Mouse (Mus musculus) forebrain, embryonic 11.5 days (tissue): ENCODE results near the gene Odf2. TPM values are rescaled to one million over a fixed set of nuclear protein-coding genes. Genes with fewer than 3 reads are reported as not detected.
A peak's percentile ranks its signal among the peaks of the same experiment; 100 is the strongest.

Source experiments
- ATAC-seq: fragments of 200-750 bp; cut with Nextera tagmentation; replicated peaks from 2 replicates; pipeline ENCODE4 v1.8.0; 2017; ENCODE audit warnings: moderate TSS enrichment; ENCODE audit not compliant: low FRiP score
- DNase-seq: peaks from one replicate; pipeline ENCODE4 v3.0.0-alpha.2; 2017; ENCODE audit warnings: low spot score
- H3K27ac ChIP-seq: fragments of 300-500 bp; sonication (generic); 2 replicates; pipeline ENCODE4 v1.5.1; 2014; ENCODE audit warnings: low read depth, low read length
- H3K27me3 ChIP-seq: fragments of 300-500 bp; sonication (generic); 2 replicates; pipeline ENCODE4 v1.6.1; 2014; ENCODE audit warnings: mild to moderate bottlenecking, low read length, mixed read lengths; ENCODE audit not compliant: control insufficient read depth, insufficient read depth
- H3K36me3 ChIP-seq: fragments of 300-500 bp; sonication (generic); 2 replicates; pipeline ENCODE4 v1.6.1; 2014; ENCODE audit warnings: mild to moderate bottlenecking, low read length, moderate library complexity, mixed read lengths; ENCODE audit not compliant: control insufficient read depth, insufficient read depth
- H3K4me1 ChIP-seq: fragments of 300-500 bp; sonication (generic); replicated peaks from 2 replicates; pipeline ENCODE4 v1.6.1; 2014; ENCODE audit warnings: low read length, mixed read lengths; ENCODE audit not compliant: control insufficient read depth, insufficient read depth
- H3K4me2 ChIP-seq: fragments of 300-500 bp; sonication (generic); 2 replicates; pipeline ENCODE4 v1.6.1; 2014; ENCODE audit warnings: low read depth, mild to moderate bottlenecking, low read length, moderate library complexity, mixed read lengths; ENCODE audit not compliant: severe bottlenecking
- H3K4me3 ChIP-seq: fragments of 300-500 bp; sonication (generic); 2 replicates; pipeline ENCODE4 v1.5.1; 2014; ENCODE audit warnings: low read depth, low read length
- H3K9ac ChIP-seq: fragments of 300-500 bp; sonication (generic); 2 replicates; pipeline ENCODE4 v1.6.1; 2014; ENCODE audit warnings: low read length
- H3K9me3 ChIP-seq: fragments of 300-500 bp; sonication (generic); 2 replicates; pipeline ENCODE4 v1.6.1; 2016; ENCODE audit warnings: low read length, mixed read lengths; ENCODE audit not compliant: control insufficient read depth
- WGBS: fragments of 180-500 bp; shearing (Covaris S2); extraction: QIAGEN DNeasy Blood & Tissue Kit; methylation state at CpG from one replicate; pipeline ENCODE4 v1.1.7; 2014; 5-methylcytosine and 5-hydroxymethylcytosine counted together
- polyA plus RNA-seq: library from polyadenylated mRNA; unstranded; fragments of >200 nt; fragmentation: Nextera tagmentation; extraction: Ambion mirVana; gene quantifications from 2 replicates; pipeline ENCODE4 v1.2.1, GENCODE M21; 2014

The Odf2 gene
- polyA plus RNA-seq, 1 experiment from 2014 or later, result 132 TPM

- ATAC-seq (no peak), DNase-seq (no peak)
- no peaks in the 10 kb centered on the region for H3K9me3 ChIP-seq
- H3K4me1 ChIP-seq, result peaks cover 12% of the 10 kb centered on the region
- H3K4me2 ChIP-seq, result no peak overlapping the region
- H3K27ac ChIP-seq, result no peak overlapping the region
- WGBS, result 73% methylated on average over 8 of the region's 8 CpGs
- H3K36me3 ChIP-seq, result no peaks in the 10 kb centered on the region
- no peak overlapping the region for H3K9ac ChIP-seq
- H3K27me3 ChIP-seq, result peaks cover 45% of the 10 kb centered on the region
- H3K4me3 ChIP-seq, result no peak overlapping the region
These were observed 40.0 kb upstream of the Odf2 start for GRCm38 (mm10) chr2:29849041-29849440.

GRCm38 (mm10) chr2:29849841-29850480 lies 39.1 kb upstream of the Odf2 start:
- no peak for ATAC-seq
- Histone ChIP-seq H3K27me3 (peaks cover 36% of the 10 kb centered on the region), H3K4me3 (no peak overlapping the region)

GRCm38 (mm10) chr2:29852957-29853485 lies 36.0 kb upstream of the Odf2 start:
- Histone ChIP-seq H3K4me3 (no peak overlapping the region), H3K27ac (no peak overlapping the region), H3K9me3 (no peaks in the 10 kb centered on the region), H3K36me3 (no peaks in the 10 kb centered on the region), H3K9ac (no peak overlapping the region), H3K27me3 (peaks cover 15% of the 10 kb centered on the region), H3K4me1 (peaks cover 8% of the 10 kb centered on the region; the same call in 1 of the 2 replicates), H3K4me2 (no peak overlapping the region)
- WGBS, result 40% methylated on average over 4 of the region's 4 CpGs
- ATAC-seq (no peak), DNase-seq (no peak)

More at GRCm38 (mm10) chr2:29849841-29850480, 39.1 kb upstream of the Odf2 start:
- H3K27ac ChIP-seq, result no peak overlapping the region
- H3K9me3 ChIP-seq, result no peaks in the 10 kb centered on the region
- 60% methylated on average over 5 of the region's 5 CpGs for WGBS
- H3K4me2 ChIP-seq, result no peak overlapping the region
- no peak for DNase-seq
- H3K36me3 ChIP-seq, result no peaks in the 10 kb centered on the region
- peaks cover 12% of the 10 kb centered on the region for H3K4me1 ChIP-seq
- H3K9ac ChIP-seq, result no peak overlapping the region

GRCm38 (mm10) chr2:29853736-29854135 lies 35.3 kb upstream of the Odf2 start:
- H3K4me3 ChIP-seq, result no peak overlapping the region
- no peaks in the 10 kb centered on the region for H3K36me3 ChIP-seq
- WGBS, result 79% methylated on average over 5 of the region's 5 CpGs
- no peak overlapping the region for H3K9ac ChIP-seq
- H3K4me1 ChIP-seq, result peaks cover 8% of the 10 kb centered on the region; the same call in 1 of the 2 replicates
- H3K27me3 ChIP-seq, result peaks cover 13% of the 10 kb centered on the region
- no peaks in the 10 kb centered on the region for H3K9me3 ChIP-seq
- no peak for DNase-seq
- ATAC-seq, result no peak
- H3K4me2 ChIP-seq, result no peak overlapping the region
- H3K27ac ChIP-seq, result no peak overlapping the region

- no peaks in the 10 kb centered on the region for H3K9me3 ChIP-seq
- WGBS, result 71% methylated on average over 10 of the region's 10 CpGs
- ATAC-seq, result no peak
- peaks cover 8% of the 10 kb centered on the region for H3K27me3 ChIP-seq
- no peak overlapping the region for H3K9ac ChIP-seq
- no peaks in the 10 kb centered on the region for H3K36me3 ChIP-seq
- H3K4me1 ChIP-seq, result peaks cover 8% of the 10 kb centered on the region; the same call in 1 of the 2 replicates
- H3K27ac ChIP-seq, result no peak overlapping the region
- no peak for DNase-seq
- H3K4me2 ChIP-seq, result no peak overlapping the region
- H3K4me3 ChIP-seq, result no peak overlapping the region
These were observed 33.3 kb upstream of the Odf2 start for GRCm38 (mm10) chr2:29855585-29856210.

- ATAC-seq (no peak; the same call in 1 of the 2 replicates), DNase-seq (no peak)
- WGBS, result 7% methylated on average over 19 of the region's 19 CpGs
- H3K27me3 ChIP-seq, result peaks cover 8% of the 10 kb centered on the region
- H3K4me1 ChIP-seq, result peaks cover 8% of the 10 kb centered on the region; the same call in 1 of the 2 replicates
- H3K27ac ChIP-seq, result no peak overlapping the region
- H3K4me3 ChIP-seq, result no peak overlapping the region
- peak overlapping the region; percentile 23; the same call in 1 of the 2 replicates for H3K9ac ChIP-seq
- H3K9me3 ChIP-seq, result no peaks in the 10 kb centered on the region
- no peak overlapping the region for H3K4me2 ChIP-seq
- H3K36me3 ChIP-seq, result no peaks in the 10 kb centered on the region
These were observed 32.4 kb upstream of the Odf2 start for GRCm38 (mm10) chr2:29856451-29857260.

GRCm38 (mm10) chr2:29857341-29857740 lies 31.7 kb upstream of the Odf2 start:
- Histone ChIP-seq H3K27ac (no peak overlapping the region), H3K27me3 (peaks cover 8% of the 10 kb centered on the region)

GRCm38 (mm10) chr2:29857967-29858366 lies 31.1 kb upstream of the Odf2 start:
- Histone ChIP-seq H3K27ac (no peak overlapping the region), H3K4me1 (peaks cover 8% of the 10 kb centered on the region; the same call in 1 of the 2 replicates), H3K4me2 (no peak overlapping the region), H3K27me3 (peaks cover 8% of the 10 kb centered on the region), H3K36me3 (no peaks in the 10 kb centered on the region), H3K9ac (no peak overlapping the region), H3K4me3 (no peak overlapping the region), H3K9me3 (no peaks in the 10 kb centered on the region)
- 75% methylated on average over 5 of the region's 5 CpGs for WGBS
- DNase-seq, result peak; percentile 44
- no peak for ATAC-seq

More at GRCm38 (mm10) chr2:29857341-29857740, 31.7 kb upstream of the Odf2 start:
- Histone ChIP-seq H3K4me2 (no peak overlapping the region), H3K4me3 (no peak overlapping the region), H3K4me1 (peaks cover 8% of the 10 kb centered on the region; the same call in 1 of the 2 replicates), H3K9ac (no peak overlapping the region), H3K36me3 (no peaks in the 10 kb centered on the region), H3K9me3 (no peaks in the 10 kb centered on the region)
- DNase-seq (peak; percentile 39), ATAC-seq (no peak)
- WGBS, result 52% methylated on average over 2 of the region's 2 CpGs
